Mouse (Mus musculus): ENCODE results near the gene Rinl. TPM values are rescaled to one million over a fixed set of nuclear protein-coding genes. Genes with fewer than 3 reads are reported as not detected.

Rinl gene
- polyA plus RNA-seq, 1 experiment from 2014 or later = 2.7 TPM

GRCm38 (mm10) chr7:28831411-28832125, 42.8 kb downstream of the Rinl start:
- H3K4me3 ChIP-seq = no peak overlapping the region
- no peaks in the 10 kb centered on the region for H3K4me1 ChIP-seq
- no peak overlapping the region for H3K4me2 ChIP-seq (replicated peaks)
- no peaks in the 10 kb centered on the region for H3K27me3 ChIP-seq
- 93% methylated on average over 17 of the region's 17 CpGs for WGBS
- no peak overlapping the region for H3K27ac ChIP-seq
- H3K9ac ChIP-seq = no peak overlapping the region
- H3K36me3 ChIP-seq = peaks cover 25% of the 10 kb centered on the region
- no peaks in the 10 kb centered on the region for H3K9me3 ChIP-seq (replicated peaks)
- no peak for ATAC-seq (ENCODE audit: low FRiP score)

DNA sequence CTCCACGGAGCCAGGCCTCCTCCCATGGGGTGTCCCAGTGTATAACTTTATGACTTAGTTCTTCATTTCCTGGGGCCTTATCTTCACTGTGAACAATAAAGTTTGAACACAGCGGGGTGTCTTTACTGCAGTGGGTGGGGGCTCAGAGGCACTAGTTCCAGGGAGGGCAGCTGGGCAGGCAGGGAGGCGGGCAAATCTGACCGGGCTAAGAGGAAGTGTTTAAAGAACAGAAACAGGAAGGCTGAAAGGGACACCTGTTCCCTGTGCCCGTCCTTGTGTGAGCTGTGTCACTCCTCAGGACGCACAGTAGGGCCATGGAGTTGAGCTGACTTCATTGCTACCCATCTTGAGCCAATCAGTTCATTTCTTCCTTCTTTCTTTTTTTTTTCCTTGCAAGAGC, 43.4 kb downstream of the Rinl start:
- peaks cover 25% of the 10 kb centered on the region for H3K36me3 ChIP-seq
- H3K27me3 ChIP-seq = no peaks in the 10 kb centered on the region
- no peak overlapping the region for H3K9ac ChIP-seq
- no peak overlapping the region for H3K4me3 ChIP-seq
- H3K4me1 ChIP-seq = no peaks in the 10 kb centered on the region
- ATAC-seq (ENCODE audit: low FRiP score) = no peak
- 83% methylated on average over 6 of the region's 6 CpGs for WGBS
- H3K27ac ChIP-seq = no peak overlapping the region
- no peak overlapping the region for H3K4me2 ChIP-seq (replicated peaks)
- H3K9me3 ChIP-seq (replicated peaks) = no peaks in the 10 kb centered on the region

DNA sequence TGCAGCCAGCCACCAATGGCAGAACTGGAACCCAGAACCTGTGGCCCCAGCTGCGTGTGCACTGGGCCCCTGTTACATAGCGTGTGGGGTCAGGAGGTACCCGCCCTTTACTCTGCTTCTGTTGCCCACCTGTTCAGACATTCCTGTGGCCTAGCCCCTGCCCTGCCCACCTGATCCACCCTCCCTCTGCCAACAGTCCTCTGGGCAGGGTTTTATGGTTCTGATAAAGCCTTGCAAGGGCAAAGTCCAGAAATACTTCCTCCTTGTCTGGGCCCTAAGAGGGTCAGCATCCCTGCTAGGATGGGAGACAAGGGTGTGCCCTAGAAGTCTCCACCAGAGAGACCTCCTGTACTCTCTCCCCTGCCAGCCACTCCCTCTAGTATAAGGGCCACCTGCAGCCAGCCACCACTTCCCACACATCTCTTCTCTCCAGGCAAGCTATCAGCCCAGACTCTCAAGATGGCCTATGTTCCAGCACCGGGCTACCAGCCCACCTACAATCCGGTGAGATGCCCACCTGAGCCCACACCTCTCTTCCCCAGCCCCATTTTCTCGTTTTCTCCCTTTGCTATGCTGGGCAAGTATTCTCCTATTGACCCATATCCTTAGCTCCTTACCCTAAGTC, 45.1 kb downstream of the Rinl start, which contains the start of gene Lgals4:
Gene Lgals4 (plus strand): TSS at position 132 of the 625 bp plus-strand sequence.
- WGBS = 89% methylated on average over 6 of the region's 6 CpGs
- ATAC-seq (ENCODE audit: low FRiP score) = no peak
- no peak within 1 kb of the TSS for H3K4me3 ChIP-seq
- H3K9ac ChIP-seq = no peak within 1 kb of the TSS
- no peak within 1 kb of the TSS for H3K4me2 ChIP-seq (replicated peaks)
- no peaks in the 10 kb centered on the region for H3K4me1 ChIP-seq
- H3K27ac ChIP-seq = no peak within 1 kb of the TSS
- H3K36me3 ChIP-seq = peaks cover 25% of the 10 kb centered on the region
- no peaks in the 10 kb centered on the region for H3K27me3 ChIP-seq
- H3K9me3 ChIP-seq (replicated peaks) = no peaks in the 10 kb centered on the region

- Histone ChIP-seq H3K9me3 (replicated peaks) (no peaks in the 10 kb centered on the region), H3K27me3 (no peaks in the 10 kb centered on the region), H3K36me3 (peaks cover 2% of the 10 kb centered on the region; the same call in 1 of the 2 replicates), H3K27ac (no peak overlapping the region), H3K4me1 (no peaks in the 10 kb centered on the region), H3K4me3 (no peak overlapping the region), H3K9ac (no peak overlapping the region), H3K4me2 (replicated peaks) (no peak overlapping the region)
- no peak for ATAC-seq (ENCODE audit: low FRiP score)
- 81% methylated on average over 5 of the region's 5 CpGs for WGBS
Measured at GRCm38 (mm10) chr7:28836936-28837335, 48.2 kb downstream of the Rinl start.

GRCm38 (mm10) chr7:28838331-28838730, 49.6 kb downstream of the Rinl start:
- no peaks in the 10 kb centered on the region for H3K4me1 ChIP-seq
- no peaks in the 10 kb centered on the region for H3K9me3 ChIP-seq (replicated peaks)
- no peak overlapping the region for H3K4me2 ChIP-seq (replicated peaks)
- H3K9ac ChIP-seq = no peak overlapping the region
- H3K4me3 ChIP-seq = no peak overlapping the region
- no peak overlapping the region for H3K27ac ChIP-seq
- no peaks in the 10 kb centered on the region for H3K27me3 ChIP-seq
- H3K36me3 ChIP-seq = no peaks in the 10 kb centered on the region
- ATAC-seq (ENCODE audit: low FRiP score) = no peak
- 85% methylated on average over 9 of the region's 9 CpGs for WGBS

DNA sequence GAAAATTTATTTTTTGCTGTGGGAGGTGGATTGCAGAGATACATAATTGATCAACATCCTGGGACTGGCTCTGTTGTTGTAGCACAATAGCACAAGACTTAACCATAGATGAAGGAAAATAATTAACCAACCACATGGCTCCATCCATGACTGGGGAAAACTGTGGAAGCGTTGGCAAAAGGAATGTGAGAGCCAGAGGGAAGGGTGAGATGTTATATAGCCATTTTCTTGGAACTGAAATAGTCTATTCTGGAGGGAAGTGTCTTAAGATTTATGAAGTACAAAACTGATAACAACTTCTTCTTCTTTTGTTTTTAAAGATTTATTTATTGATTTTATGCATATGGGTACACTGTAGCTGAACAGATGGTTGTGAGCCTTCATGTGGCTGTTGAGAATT, 58.5 kb downstream of the Rinl start:
- Histone ChIP-seq H3K4me1 (no peaks in the 10 kb centered on the region), H3K4me3 (no peak overlapping the region), H3K27me3 (no peaks in the 10 kb centered on the region), H3K9me3 (replicated peaks) (0 out of 2 replicates have a peak, but pooled peaks cover 5% of the 10 kb centered on the region), H3K36me3 (no peaks in the 10 kb centered on the region), H3K27ac (no peak overlapping the region), H3K4me2 (replicated peaks) (no peak overlapping the region), H3K9ac (no peak overlapping the region)
- no peak for ATAC-seq (ENCODE audit: low FRiP score)
- 83% methylated on average over 1 of the region's 1 CpGs for WGBS

Other genes with a start within 250 kb of the Rinl start
- gene Sycn, start 248.1 kb upstream of the Rinl start, polyA plus RNA-seq (2016; fragmentation: Nextera tagmentation; extraction: Ambion mirVana) = not detected in 2 replicates
- not detected in 2 replicates for gene Nccrp1, start 241.7 kb upstream of the Rinl start, polyA plus RNA-seq (2016; fragmentation: Nextera tagmentation; extraction: Ambion mirVana)
- 35.6 and 38.6 TPM in 2 replicates for gene Samd4b, start 190.8 kb upstream of the Rinl start, polyA plus RNA-seq (2016; fragmentation: Nextera tagmentation; extraction: Ambion mirVana)
- 31.8 and 34.3 TPM in 2 replicates for gene Pak4, start 190.8 kb upstream of the Rinl start, polyA plus RNA-seq (2016; fragmentation: Nextera tagmentation; extraction: Ambion mirVana)
- 0.12 TPM in 1 of 2 replicates, not detected in the other for gene Acp7, start 157.6 kb upstream of the Rinl start, polyA plus RNA-seq (2016; fragmentation: Nextera tagmentation; extraction: Ambion mirVana)
- 7.0 and 8.9 TPM in 2 replicates for gene Fbxo27, start 96.1 kb upstream of the Rinl start, polyA plus RNA-seq (2016; fragmentation: Nextera tagmentation; extraction: Ambion mirVana)
- 8.5 and 11.1 TPM in 2 replicates for gene Fbxo17, start 72.2 kb upstream of the Rinl start, polyA plus RNA-seq (2016; fragmentation: Nextera tagmentation; extraction: Ambion mirVana)
- gene Mrps12, start 47.1 kb upstream of the Rinl start, polyA plus RNA-seq (2016; fragmentation: Nextera tagmentation; extraction: Ambion mirVana) = 107 and 116 TPM in 2 replicates
- 25.7 and 28.0 TPM in 2 replicates for gene Sars2, start 47.0 kb upstream of the Rinl start, polyA plus RNA-seq (2016; fragmentation: Nextera tagmentation; extraction: Ambion mirVana)
- 3.2 and 4.0 TPM in 2 replicates for gene Ccer2, start 32.8 kb upstream of the Rinl start, polyA plus RNA-seq (2016; fragmentation: Nextera tagmentation; extraction: Ambion mirVana)
- gene Sirt2, start 22.2 kb upstream of the Rinl start, polyA plus RNA-seq (2016; fragmentation: Nextera tagmentation; extraction: Ambion mirVana) = 90.1 and 90.4 TPM in 2 replicates
- 39.8 and 43.0 TPM in 2 replicates for gene Nfkbib, start 21.5 kb upstream of the Rinl start, polyA plus RNA-seq (2016; fragmentation: Nextera tagmentation; extraction: Ambion mirVana)
- 297 and 345 TPM in 2 replicates for gene Hnrnpl, start 19.6 kb downstream of the Rinl start, polyA plus RNA-seq (2016; fragmentation: Nextera tagmentation; extraction: Ambion mirVana)
- gene Ech1, start 36.2 kb downstream of the Rinl start, polyA plus RNA-seq (2016; fragmentation: Nextera tagmentation; extraction: Ambion mirVana) = 84.7 and 87.8 TPM in 2 replicates
- 5.0 and 5.1 TPM in 2 replicates for gene Lgals4, start 44.9 kb downstream of the Rinl start, polyA plus RNA-seq (2016; fragmentation: Nextera tagmentation; extraction: Ambion mirVana)
- 3.1 and 3.5 TPM in 2 replicates for gene Lgals7, start 74.9 kb downstream of the Rinl start, polyA plus RNA-seq (2016; fragmentation: Nextera tagmentation; extraction: Ambion mirVana)
- 0.34 and 0.78 TPM in 2 replicates for gene Capn12, start 92.5 kb downstream of the Rinl start, polyA plus RNA-seq (2016; fragmentation: Nextera tagmentation; extraction: Ambion mirVana)
- gene Actn4, start 173.4 kb downstream of the Rinl start, polyA plus RNA-seq (2016; fragmentation: Nextera tagmentation; extraction: Ambion mirVana) = 194 and 200 TPM in 2 replicates
- gene Eif3k, start 192.9 kb downstream of the Rinl start, polyA plus RNA-seq (2016; fragmentation: Nextera tagmentation; extraction: Ambion mirVana) = 298 and 331 TPM in 2 replicates
- 4.9 and 5.4 TPM in 2 replicates for gene Map4k1, start 193.1 kb downstream of the Rinl start, polyA plus RNA-seq (2016; fragmentation: Nextera tagmentation; extraction: Ambion mirVana)